Mouse (Mus musculus): ENCODE measurements around the gene Zmiz1. TPM values are rescaled to one million over a fixed set of nuclear protein-coding genes. Genes with fewer than 3 reads are reported as not detected.

Gene Zmiz1
- polyA plus RNA-seq, 1 experiment from 2014 or later: 23.8 TPM

GRCm38 (mm10) chr14:25440777-25441176 is 18.2 kb upstream of the Zmiz1 start:
- Histone ChIP-seq H3K36me3 (no peaks in the 10 kb centered on the region), H3K27me3 (no peaks in the 10 kb centered on the region), H3K4me1 (no peaks in the 10 kb centered on the region), H3K27ac (no peak overlapping the region), H3K9ac (no peak overlapping the region), H3K4me3 (no peak overlapping the region), H3K9me3 (no peaks in the 10 kb centered on the region), H3K4me2 (no peak overlapping the region)
- WGBS: 47% methylated on average over 3 of the region's 3 CpGs
- ATAC-seq (ENCODE audit: borderline replicate concordance, extremely low read depth, low FRiP score, low TSS enrichment): no peak

DNA sequence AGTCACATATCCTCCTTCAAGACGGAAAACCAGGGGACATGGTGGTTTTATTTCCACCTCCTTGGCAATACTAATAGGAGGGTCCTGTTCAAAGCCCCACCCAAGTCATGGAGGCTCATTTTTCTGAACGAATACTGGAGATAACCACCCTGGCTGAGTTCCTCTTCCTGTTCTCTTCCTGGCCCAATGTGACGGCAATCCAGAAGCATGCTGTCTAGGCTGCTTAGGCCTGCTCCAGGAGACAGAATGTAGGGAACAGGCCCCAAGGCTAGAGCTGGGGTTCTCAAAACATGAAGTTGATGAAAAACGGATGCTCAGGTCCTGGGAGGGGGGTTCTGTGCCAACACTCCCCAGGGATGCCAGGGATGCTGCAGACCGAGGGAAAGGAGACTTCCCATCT is 17.5 kb upstream of the Zmiz1 start:
- WGBS: 65% methylated on average over 5 of the region's 5 CpGs
- Histone ChIP-seq H3K4me2 (no peak overlapping the region), H3K9me3 (no peaks in the 10 kb centered on the region), H3K27me3 (no peaks in the 10 kb centered on the region), H3K27ac (no peak overlapping the region), H3K9ac (no peak overlapping the region), H3K4me1 (no peaks in the 10 kb centered on the region), H3K4me3 (no peak overlapping the region), H3K36me3 (no peaks in the 10 kb centered on the region)
- ATAC-seq (ENCODE audit: borderline replicate concordance, extremely low read depth, low FRiP score, low TSS enrichment): no peak

GRCm38 (mm10) chr14:25442676-25443075 is 16.3 kb upstream of the Zmiz1 start:
- H3K4me3 ChIP-seq: no peak overlapping the region
- no peak overlapping the region for H3K4me2 ChIP-seq
- H3K27me3 ChIP-seq: no peaks in the 10 kb centered on the region
- no peak for ATAC-seq (ENCODE audit: borderline replicate concordance, extremely low read depth, low FRiP score, low TSS enrichment)
- H3K4me1 ChIP-seq: peaks cover 11% of the 10 kb centered on the region; the same call in 1 of the 2 replicates
- no peak overlapping the region for H3K9ac ChIP-seq
- no peaks in the 10 kb centered on the region for H3K9me3 ChIP-seq
- H3K27ac ChIP-seq: no peak overlapping the region
- no peaks in the 10 kb centered on the region for H3K36me3 ChIP-seq
- WGBS: 53% methylated on average over 2 of the region's 2 CpGs

DNA sequence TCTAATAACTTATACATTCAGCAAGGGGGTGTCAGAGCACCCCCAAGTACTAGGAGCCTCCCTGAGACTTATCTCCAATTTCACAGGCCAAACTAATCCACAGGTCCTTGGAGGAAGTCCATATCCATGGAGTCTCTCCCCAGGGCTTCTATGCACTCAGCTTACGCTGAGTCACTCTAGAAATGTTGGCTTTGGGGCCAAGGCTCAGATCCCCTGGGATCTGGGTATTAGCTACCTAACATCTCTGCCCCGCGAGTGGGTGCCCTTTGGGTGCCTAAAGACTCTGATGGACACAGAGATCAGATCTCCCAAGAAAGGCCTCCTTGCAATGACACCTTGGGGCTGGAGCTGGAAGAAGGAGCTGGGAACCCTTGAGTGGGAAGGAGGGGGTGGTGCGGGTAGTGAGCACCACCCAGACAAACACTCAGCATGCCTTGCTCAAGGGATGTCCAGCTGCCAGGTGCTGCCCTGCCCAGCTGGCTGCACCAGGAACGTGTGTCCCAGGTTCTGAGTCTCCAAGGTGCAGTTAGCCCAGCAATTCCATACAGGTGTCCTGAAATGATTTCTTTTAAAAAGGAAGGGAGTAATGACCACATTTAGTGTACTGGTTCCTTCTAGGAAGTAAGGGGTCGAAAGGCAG is 11.7 kb upstream of the Zmiz1 start:
- no peaks in the 10 kb centered on the region for H3K36me3 ChIP-seq
- H3K9ac ChIP-seq: no peak overlapping the region
- H3K4me1 ChIP-seq: peaks cover 30% of the 10 kb centered on the region
- H3K4me2 ChIP-seq: no peak overlapping the region
- ATAC-seq (ENCODE audit: borderline replicate concordance, extremely low read depth, low FRiP score, low TSS enrichment): no peak
- H3K27me3 ChIP-seq: no peaks in the 10 kb centered on the region
- no peak overlapping the region for H3K4me3 ChIP-seq
- peak overlapping the region; percentile 8; the same call in 1 of the 2 replicates for H3K27ac ChIP-seq
- H3K9me3 ChIP-seq: no peaks in the 10 kb centered on the region
- 68% methylated on average over 6 of the region's 6 CpGs for WGBS

DNA sequence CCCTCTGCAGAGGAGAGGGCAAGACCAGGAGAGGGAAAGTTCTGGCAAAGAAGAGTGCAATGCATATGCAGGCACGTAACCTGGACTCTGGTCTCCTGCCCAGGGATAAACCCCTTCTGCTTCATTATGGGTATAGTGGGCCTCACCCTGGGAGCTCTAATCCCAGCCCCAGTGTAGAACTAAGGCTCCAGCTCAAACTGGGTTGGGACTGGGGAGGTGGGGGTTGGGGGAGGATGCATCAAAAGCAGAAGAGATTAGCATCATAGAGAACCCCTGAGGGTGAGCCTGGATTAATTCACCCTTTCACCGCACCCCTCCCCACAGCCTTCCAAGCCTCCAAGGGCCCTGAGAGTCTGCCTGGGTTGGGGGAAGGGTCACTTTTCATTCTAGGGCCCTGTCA is 10.5 kb upstream of the Zmiz1 start:
- no peak overlapping the region for H3K27ac ChIP-seq
- no peaks in the 10 kb centered on the region for H3K36me3 ChIP-seq
- H3K4me2 ChIP-seq: no peak overlapping the region
- no peak overlapping the region for H3K4me3 ChIP-seq
- H3K4me1 ChIP-seq: peaks cover 38% of the 10 kb centered on the region
- 81% methylated on average over 2 of the region's 2 CpGs for WGBS
- no peak overlapping the region for H3K9ac ChIP-seq
- H3K9me3 ChIP-seq: no peaks in the 10 kb centered on the region
- H3K27me3 ChIP-seq: no peaks in the 10 kb centered on the region
- ATAC-seq (ENCODE audit: borderline replicate concordance, extremely low read depth, low FRiP score, low TSS enrichment): no peak

DNA sequence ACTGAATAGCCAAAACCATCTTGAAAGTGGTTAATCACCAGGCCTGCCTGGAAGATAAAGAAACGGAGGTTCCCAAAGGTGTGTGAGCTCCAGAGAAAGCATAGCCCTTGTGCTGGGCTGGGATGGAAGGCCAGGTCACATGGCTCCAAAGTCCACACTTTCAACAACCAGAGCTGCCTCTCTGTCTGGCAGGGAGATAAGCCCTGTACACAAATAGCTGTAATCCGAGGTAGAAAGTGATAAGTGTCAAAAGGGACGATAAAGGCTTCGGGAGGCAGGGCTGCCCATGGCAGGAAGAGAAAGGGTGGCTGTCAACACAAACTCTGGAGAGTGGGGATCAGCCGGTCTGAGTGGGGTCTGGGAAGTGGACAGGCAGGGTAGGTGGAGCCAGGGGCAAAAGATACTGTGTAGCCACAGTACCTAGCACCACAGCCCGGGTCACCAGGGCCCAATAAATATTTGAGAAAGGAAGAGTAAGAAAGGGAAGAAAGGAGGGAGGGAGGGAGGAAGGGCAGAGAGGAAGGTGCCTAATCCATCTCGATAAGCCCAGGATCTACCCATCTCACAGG is 7.8 kb upstream of the Zmiz1 start:
- Histone ChIP-seq H3K9ac (no peak overlapping the region), H3K27ac (peak overlapping the region; percentile 79), H3K4me3 (no peak overlapping the region), H3K9me3 (no peaks in the 10 kb centered on the region), H3K4me2 (no peak overlapping the region; the same call in 1 of the 2 replicates), H3K27me3 (no peaks in the 10 kb centered on the region), H3K4me1 (peaks cover 59% of the 10 kb centered on the region), H3K36me3 (no peaks in the 10 kb centered on the region)
- WGBS: 8% methylated on average over 7 of the region's 7 CpGs
- ATAC-seq (ENCODE audit: borderline replicate concordance, extremely low read depth, low FRiP score, low TSS enrichment): no peak

- no peaks in the 10 kb centered on the region for H3K36me3 ChIP-seq
- peak; percentile 51; the same call in 1 of the 2 replicates for ATAC-seq (ENCODE audit: borderline replicate concordance, extremely low read depth, low FRiP score, low TSS enrichment)
- no peak overlapping the region; the same call in 1 of the 2 replicates for H3K4me2 ChIP-seq
- no peak overlapping the region for H3K4me3 ChIP-seq
- H3K27me3 ChIP-seq: no peaks in the 10 kb centered on the region
- 30% methylated on average over 10 of the region's 10 CpGs for WGBS
- peak overlapping the region; percentile 79 for H3K27ac ChIP-seq
- H3K9ac ChIP-seq: no peak overlapping the region
- H3K4me1 ChIP-seq: peaks cover 62% of the 10 kb centered on the region
- H3K9me3 ChIP-seq: no peaks in the 10 kb centered on the region
Observed at GRCm38 (mm10) chr14:25451699-25452632, 7.0 kb upstream of the Zmiz1 start.

DNA sequence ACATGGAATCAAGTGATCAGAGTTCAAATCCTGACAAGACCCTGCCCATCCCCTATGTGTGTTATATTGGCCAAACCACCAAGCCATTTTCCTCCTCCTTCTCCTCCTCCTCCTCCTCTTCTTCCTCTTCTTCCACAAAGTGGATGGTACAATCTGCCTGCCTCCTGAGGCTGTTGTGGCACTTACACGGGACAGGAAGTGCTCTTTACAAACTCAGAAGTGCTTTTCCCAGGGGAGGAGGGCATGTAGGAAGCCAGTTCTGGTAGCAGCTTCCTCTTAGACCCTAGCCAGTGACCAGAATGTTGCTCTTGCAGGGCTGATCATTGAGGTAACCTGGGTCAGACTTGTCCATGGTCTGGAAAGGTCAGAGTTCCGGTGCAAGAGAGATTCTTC is 6.4 kb upstream of the Zmiz1 start:
- Histone ChIP-seq H3K27ac (peak overlapping the region; percentile 79; the same call in 1 of the 2 replicates), H3K4me3 (no peak overlapping the region), H3K27me3 (no peaks in the 10 kb centered on the region), H3K9me3 (no peaks in the 10 kb centered on the region), H3K36me3 (no peaks in the 10 kb centered on the region), H3K4me2 (no peak overlapping the region), H3K4me1 (peaks cover 55% of the 10 kb centered on the region), H3K9ac (no peak overlapping the region)
- no peak for ATAC-seq (ENCODE audit: borderline replicate concordance, extremely low read depth, low FRiP score, low TSS enrichment)
- WGBS: 23% methylated on average over 2 of the region's 2 CpGs

DNA sequence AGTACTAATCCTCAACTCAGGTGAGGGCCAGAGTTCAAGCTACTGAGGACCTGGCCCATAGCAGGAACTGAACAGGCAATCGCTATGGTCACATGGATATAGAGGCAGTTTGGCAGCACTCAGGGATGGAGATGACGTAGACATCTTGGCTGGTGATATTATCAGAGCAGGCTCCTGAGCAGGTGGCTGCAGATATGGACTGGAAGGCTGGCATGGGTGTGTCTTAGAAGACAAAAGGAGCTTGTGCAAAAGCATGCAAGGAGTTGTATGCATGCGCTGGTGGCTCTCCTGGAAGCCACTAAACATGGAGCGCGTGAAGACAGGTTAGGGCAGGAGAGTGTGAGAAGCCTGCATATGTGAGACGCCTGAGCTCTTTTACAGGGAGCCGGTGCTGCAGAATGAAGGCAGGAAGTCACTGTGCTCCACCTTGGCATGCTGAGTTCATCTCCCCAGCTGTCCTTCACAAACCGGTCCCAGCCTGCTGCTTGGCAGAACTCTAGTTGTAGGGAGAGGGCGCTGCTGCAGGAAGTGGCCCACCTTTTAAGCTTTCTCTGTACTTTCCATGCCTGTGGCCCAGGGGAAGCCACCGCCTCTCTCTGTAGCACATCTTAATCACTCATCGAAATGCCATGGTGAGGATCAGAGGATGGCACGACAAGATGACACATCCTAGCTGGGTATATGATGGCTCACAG is 4.8 kb upstream of the Zmiz1 start:
- Histone ChIP-seq H3K9me3 (no peaks in the 10 kb centered on the region), H3K4me3 (no peak overlapping the region), H3K27me3 (no peaks in the 10 kb centered on the region), H3K9ac (no peak overlapping the region), H3K27ac (no peak overlapping the region), H3K4me2 (no peak overlapping the region), H3K36me3 (no peaks in the 10 kb centered on the region), H3K4me1 (peaks cover 59% of the 10 kb centered on the region)
- ATAC-seq (ENCODE audit: borderline replicate concordance, extremely low read depth, low FRiP score, low TSS enrichment): no peak
- WGBS: 64% methylated on average over 12 of the region's 12 CpGs

GRCm38 (mm10) chr14:25456666-25457433 is 2.1 kb upstream of the Zmiz1 start:
- H3K9me3 ChIP-seq: no peaks in the 10 kb centered on the region
- peak overlapping the region; percentile 84 for H3K4me3 ChIP-seq
- WGBS: 4% methylated on average over 17 of the region's 17 CpGs
- no peaks in the 10 kb centered on the region for H3K27me3 ChIP-seq
- peak overlapping the region; percentile 100 for H3K27ac ChIP-seq
- H3K4me1 ChIP-seq: peaks cover 53% of the 10 kb centered on the region
- H3K4me2 ChIP-seq: peak overlapping the region; percentile 97
- H3K9ac ChIP-seq: peak overlapping the region; percentile 52
- no peaks in the 10 kb centered on the region for H3K36me3 ChIP-seq
- 0 out of 2 replicates have a peak, but pooled peaks have one; percentile 0 for ATAC-seq (ENCODE audit: borderline replicate concordance, extremely low read depth, low FRiP score, low TSS enrichment)

DNA sequence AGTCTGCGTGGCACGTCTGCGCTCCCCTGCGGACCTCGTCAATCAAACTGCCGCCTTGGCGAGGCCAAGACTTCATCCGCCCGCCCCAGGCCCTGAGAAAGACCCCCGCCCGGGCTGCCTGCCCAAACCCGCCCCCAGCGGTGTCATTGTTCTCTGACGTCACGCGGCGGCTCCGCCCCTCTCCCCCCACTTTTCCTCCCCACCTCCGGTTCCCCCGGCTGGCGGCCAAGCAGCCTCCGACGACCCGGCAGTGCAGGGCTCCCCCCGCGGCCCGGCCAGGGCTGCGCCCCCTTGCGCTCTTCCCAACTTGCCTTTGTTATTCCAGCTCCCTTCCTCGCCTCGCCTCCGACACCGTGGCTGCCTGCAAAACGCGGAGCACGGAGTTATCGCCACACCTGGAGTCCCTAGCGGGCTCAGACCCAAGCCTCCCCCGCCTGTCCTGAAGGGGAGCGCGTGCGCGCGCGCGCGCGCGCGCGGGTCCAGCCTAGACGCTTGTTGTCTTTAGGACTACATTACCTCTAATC is 1.5 kb upstream of the Zmiz1 start:
- Histone ChIP-seq H3K4me1 (peaks cover 53% of the 10 kb centered on the region), H3K4me2 (peak overlapping the region; percentile 97), H3K27me3 (no peaks in the 10 kb centered on the region), H3K9ac (peak overlapping the region; percentile 52), H3K36me3 (no peaks in the 10 kb centered on the region), H3K27ac (peak overlapping the region; percentile 100), H3K4me3 (peak overlapping the region; percentile 84), H3K9me3 (no peaks in the 10 kb centered on the region)
- ATAC-seq (ENCODE audit: borderline replicate concordance, extremely low read depth, low FRiP score, low TSS enrichment): peak; percentile 83
- WGBS: 1% methylated on average over 51 of the region's 52 CpGs

All from lung, embryonic 15.5 days (tissue).